Mouse (Mus musculus) intestine, embryonic 16.5 days (tissue): Measurements from ENCODE around the gene Dpp4. TPM values are rescaled to one million over a fixed set of nuclear protein-coding genes. Genes with fewer than 3 reads are reported as not detected.

Experiments used
- ATAC-seq: fragments of 200-750 bp; cut with Nextera tagmentation; 2 replicates; pipeline ENCODE4 v1.8.0; 2017; ENCODE audit warnings: moderate TSS enrichment, moderate library complexity
- H3K27ac ChIP-seq: fragments of 300-500 bp; sonication (generic); 2 replicates; pipeline ENCODE4 v1.5.1; 2014; ENCODE audit warnings: mild to moderate bottlenecking, low read length
- H3K27me3 ChIP-seq: fragments of 300-500 bp; sonication (generic); replicated peaks from 2 replicates; pipeline ENCODE4 v1.6.1; 2014; ENCODE audit warnings: low read length, control low read depth, mixed read lengths; ENCODE audit not compliant: control insufficient read depth, insufficient read depth
- H3K36me3 ChIP-seq: fragments of 300-500 bp; sonication (generic); 2 replicates; pipeline ENCODE4 v1.6.1; 2014; ENCODE audit warnings: low read length, control low read depth; ENCODE audit not compliant: control insufficient read depth, insufficient read depth
- H3K4me1 ChIP-seq: fragments of 300-500 bp; sonication (generic); 2 replicates; pipeline ENCODE4 v1.6.1; 2014; ENCODE audit warnings: low read length, control low read depth, mixed read lengths; ENCODE audit not compliant: control insufficient read depth, insufficient read depth
- H3K4me2 ChIP-seq: fragments of 300-500 bp; sonication (generic); 2 replicates; pipeline ENCODE4 v1.6.1; 2014; ENCODE audit warnings: low read depth, low read length, control low read depth
- H3K4me3 ChIP-seq: fragments of 300-500 bp; sonication (generic); 2 replicates; pipeline ENCODE4 v1.5.1; 2014; ENCODE audit warnings: mild to moderate bottlenecking, low read length
- H3K9ac ChIP-seq: fragments of 300-500 bp; sonication (generic); 2 replicates; pipeline ENCODE4 v1.6.1; 2014; ENCODE audit warnings: low read depth, low read length
- H3K9me3 ChIP-seq: fragments of 300-500 bp; sonication (generic); 2 replicates; pipeline ENCODE4 v1.6.1; 2016; ENCODE audit warnings: low read length, control low read depth; ENCODE audit not compliant: control insufficient read depth
- WGBS: fragments of 180-500 bp; shearing (Covaris S2); extraction: QIAGEN DNeasy Blood & Tissue Kit; methylation state at CpG from one replicate; pipeline ENCODE4 v1.1.7; 2014; 5-methylcytosine and 5-hydroxymethylcytosine counted together
- polyA plus RNA-seq: library from polyadenylated mRNA; unstranded; fragments of >200 nt; fragmentation: Nextera tagmentation; extraction: Ambion mirVana; gene quantifications from 2 replicates; pipeline ENCODE4 v1.2.1, GENCODE M21; 2015

Dpp4 gene
- polyA plus RNA-seq, 1 experiment from 2014 or later, result 85.0 TPM

GRCm38 (mm10) chr2:62373692-62374091 lies 38.3 kb downstream of the Dpp4 start:
- WGBS, result 81% methylated on average over 11 of the region's 11 CpGs

GRCm38 (mm10) chr2:62370048-62370447 lies 42.0 kb downstream of the Dpp4 start:
- Histone ChIP-seq H3K4me2 (no peak overlapping the region), H3K4me1 (no peaks in the 10 kb centered on the region), H3K9ac (no peak overlapping the region), H3K9me3 (no peaks in the 10 kb centered on the region), H3K27me3 (no peaks in the 10 kb centered on the region), H3K27ac (no peak overlapping the region), H3K36me3 (no peaks in the 10 kb centered on the region), H3K4me3 (no peak overlapping the region)
- ATAC-seq, result peak; percentile 76
- 58% methylated on average over 2 of the region's 2 CpGs for WGBS

More at GRCm38 (mm10) chr2:62373692-62374091, 38.3 kb downstream of the Dpp4 start:
- H3K36me3 ChIP-seq, result no peaks in the 10 kb centered on the region
- H3K9me3 ChIP-seq, result no peaks in the 10 kb centered on the region
- ATAC-seq, result no peak
- no peak overlapping the region for H3K27ac ChIP-seq
- H3K9ac ChIP-seq, result no peak overlapping the region
- no peak overlapping the region for H3K4me2 ChIP-seq
- H3K4me3 ChIP-seq, result no peak overlapping the region
- H3K4me1 ChIP-seq, result no peaks in the 10 kb centered on the region
- no peaks in the 10 kb centered on the region for H3K27me3 ChIP-seq

GRCm38 (mm10) chr2:62368349-62369053 lies 43.5 kb downstream of the Dpp4 start:
- Histone ChIP-seq H3K9me3 (no peaks in the 10 kb centered on the region), H3K4me2 (no peak overlapping the region), H3K27me3 (no peaks in the 10 kb centered on the region), H3K4me1 (no peaks in the 10 kb centered on the region), H3K9ac (no peak overlapping the region), H3K36me3 (no peaks in the 10 kb centered on the region), H3K27ac (no peak overlapping the region), H3K4me3 (no peak overlapping the region)
- WGBS, result 68% methylated on average over 5 of the region's 5 CpGs
- ATAC-seq, result peak; percentile 70

GRCm38 (mm10) chr2:62363606-62364005 lies 48.4 kb downstream of the Dpp4 start:
- H3K27ac ChIP-seq, result 0 out of 2 replicates have a peak overlapping the region, but pooled peaks have one; percentile 15
- no peaks in the 10 kb centered on the region; the same call in 1 of the 2 replicates for H3K36me3 ChIP-seq
- no peak overlapping the region for H3K4me2 ChIP-seq
- 68% methylated on average over 4 of the region's 4 CpGs for WGBS
- no peak overlapping the region for H3K9ac ChIP-seq
- no peak overlapping the region for H3K4me3 ChIP-seq
- no peaks in the 10 kb centered on the region for H3K4me1 ChIP-seq
- H3K27me3 ChIP-seq, result no peaks in the 10 kb centered on the region
- H3K9me3 ChIP-seq, result no peaks in the 10 kb centered on the region
- ATAC-seq, result peak; percentile 90

- Histone ChIP-seq H3K36me3 (no peaks in the 10 kb centered on the region; the same call in 1 of the 2 replicates), H3K27me3 (no peaks in the 10 kb centered on the region), H3K4me3 (no peak overlapping the region), H3K4me1 (no peaks in the 10 kb centered on the region), H3K9me3 (no peaks in the 10 kb centered on the region), H3K27ac (no peak overlapping the region), H3K4me2 (no peak overlapping the region), H3K9ac (no peak overlapping the region)
- ATAC-seq, result no peak
- WGBS, result 86% methylated on average over 9 of the region's 9 CpGs
Observed at GRCm38 (mm10) chr2:62362211-62362610, 49.8 kb downstream of the Dpp4 start.

GRCm38 (mm10) chr2:62361514-62361913 lies 50.5 kb downstream of the Dpp4 start:
- H3K27ac ChIP-seq, result no peak overlapping the region
- WGBS, result 85% methylated on average over 3 of the region's 3 CpGs
- no peak for ATAC-seq
- H3K36me3 ChIP-seq, result no peaks in the 10 kb centered on the region; the same call in 1 of the 2 replicates
- H3K9ac ChIP-seq, result no peak overlapping the region
- no peaks in the 10 kb centered on the region for H3K27me3 ChIP-seq
- H3K4me3 ChIP-seq, result no peak overlapping the region
- no peaks in the 10 kb centered on the region for H3K4me1 ChIP-seq
- no peaks in the 10 kb centered on the region for H3K9me3 ChIP-seq
- H3K4me2 ChIP-seq, result no peak overlapping the region

- ATAC-seq, result no peak
- Histone ChIP-seq H3K27ac (no peak overlapping the region), H3K4me3 (no peak overlapping the region), H3K4me1 (no peaks in the 10 kb centered on the region), H3K9ac (no peak overlapping the region), H3K36me3 (no peaks in the 10 kb centered on the region; the same call in 1 of the 2 replicates), H3K27me3 (no peaks in the 10 kb centered on the region), H3K9me3 (no peaks in the 10 kb centered on the region), H3K4me2 (no peak overlapping the region)
- 85% methylated on average over 6 of the region's 6 CpGs for WGBS
Observed at GRCm38 (mm10) chr2:62360872-62361271, 51.2 kb downstream of the Dpp4 start.

GRCm38 (mm10) chr2:62357259-62357658 lies 54.8 kb downstream of the Dpp4 start:
- H3K36me3 ChIP-seq, result no peaks in the 10 kb centered on the region
- no peak overlapping the region for H3K9ac ChIP-seq
- H3K4me2 ChIP-seq, result no peak overlapping the region
- H3K27ac ChIP-seq, result no peak overlapping the region
- no peaks in the 10 kb centered on the region for H3K4me1 ChIP-seq
- no peak overlapping the region for H3K4me3 ChIP-seq
- WGBS, result 85% methylated on average over 7 of the region's 7 CpGs
- no peaks in the 10 kb centered on the region for H3K9me3 ChIP-seq
- H3K27me3 ChIP-seq, result no peaks in the 10 kb centered on the region
- ATAC-seq, result no peak

GRCm38 (mm10) chr2:62356606-62357005 lies 55.4 kb downstream of the Dpp4 start:
- H3K4me3 ChIP-seq, result no peak overlapping the region
- no peaks in the 10 kb centered on the region for H3K27me3 ChIP-seq
- ATAC-seq, result no peak
- H3K4me1 ChIP-seq, result no peaks in the 10 kb centered on the region
- no peak overlapping the region for H3K4me2 ChIP-seq
- no peak overlapping the region for H3K9ac ChIP-seq
- no peaks in the 10 kb centered on the region for H3K36me3 ChIP-seq
- H3K9me3 ChIP-seq, result no peaks in the 10 kb centered on the region
- WGBS, result 71% methylated on average over 14 of the region's 14 CpGs
- no peak overlapping the region for H3K27ac ChIP-seq

- Histone ChIP-seq H3K27ac (no peak overlapping the region), H3K4me1 (no peaks in the 10 kb centered on the region), H3K9me3 (no peaks in the 10 kb centered on the region), H3K4me3 (no peak overlapping the region), H3K4me2 (no peak overlapping the region), H3K9ac (no peak overlapping the region), H3K36me3 (no peaks in the 10 kb centered on the region), H3K27me3 (no peaks in the 10 kb centered on the region)
- 74% methylated on average over 6 of the region's 6 CpGs for WGBS
- ATAC-seq, result no peak
Observed at GRCm38 (mm10) chr2:62355766-62356165, 56.3 kb downstream of the Dpp4 start.
